Mouse (Mus musculus): ENCODE data around the gene Hnrnpab.
"Not testable (repeated sequence)": the region's sequence is repeated elsewhere in the genome, so short reads cannot be mapped to it uniquely, and the experiment has no call there.

The Hnrnpab gene

GRCm38 (mm10) chr11:51633721-51634120, 27.1 kb upstream of the Hnrnpab start:
- no peak for DNase-seq

- DNase-seq: peak; percentile 42 to 54
Measured at GRCm38 (mm10) chr11:51633200-51633599, 26.6 kb upstream of the Hnrnpab start.

GRCm38 (mm10) chr11:51632130-51632753, 25.6 kb upstream of the Hnrnpab start:
- DNase-seq: no peak

- DNase-seq: no peak
Measured at GRCm38 (mm10) chr11:51629651-51630314, 23.1 kb upstream of the Hnrnpab start.

GRCm38 (mm10) chr11:51627907-51628306, 21.3 kb upstream of the Hnrnpab start:
- no peak for DNase-seq

- DNase-seq: no peak
Measured at GRCm38 (mm10) chr11:51627425-51627824, 20.8 kb upstream of the Hnrnpab start.

- no peak for DNase-seq
Measured at GRCm38 (mm10) chr11:51625187-51625820, 18.7 kb upstream of the Hnrnpab start.

GRCm38 (mm10) chr11:51622971-51623491, 16.4 kb upstream of the Hnrnpab start:
- DNase-seq: no peak

- DNase-seq: no peak
Measured at GRCm38 (mm10) chr11:51621776-51622175, 15.1 kb upstream of the Hnrnpab start.

- no peak for DNase-seq
Measured at GRCm38 (mm10) chr11:51620084-51620483, 13.4 kb upstream of the Hnrnpab start.

- DNase-seq: peak; percentile 92 to 93
Measured at GRCm38 (mm10) chr11:51619409-51620060, 12.9 kb upstream of the Hnrnpab start, which contains the start of gene Nhp2. TSS of gene Nhp2 (plus strand) at chr11:51619735.

GRCm38 (mm10) chr11:51618894-51619408, 12.3 kb upstream of the Hnrnpab start:
- no peak for DNase-seq

GRCm38 (mm10) chr11:51617693-51618092, 11.0 kb upstream of the Hnrnpab start:
- peak; percentile 80 to 83 for DNase-seq

- DNase-seq: not testable (repeated sequence)
Measured at GRCm38 (mm10) chr11:51616113-51616512, 9.5 kb upstream of the Hnrnpab start.

GRCm38 (mm10) chr11:51615601-51616000, 9.0 kb upstream of the Hnrnpab start:
- peak; percentile 65 to 66 for DNase-seq

GRCm38 (mm10) chr11:51615129-51615528, 8.5 kb upstream of the Hnrnpab start:
- no peak for DNase-seq

GRCm38 (mm10) chr11:51614256-51614655, 7.6 kb upstream of the Hnrnpab start:
- DNase-seq: no peak

- not testable (repeated sequence) for DNase-seq
Measured at GRCm38 (mm10) chr11:51609940-51610339, 3.3 kb upstream of the Hnrnpab start.

GRCm38 (mm10) chr11:51609266-51609909, 2.7 kb upstream of the Hnrnpab start:
- no peak for DNase-seq

GRCm38 (mm10) chr11:51607096-51607738, 570 bp upstream of the Hnrnpab start:
- DNase-seq: no peak

GRCm38 (mm10) chr11:51605602-51606446, 823 bp downstream of the Hnrnpab start:
- peak; percentile 84 to 87 for DNase-seq

Measured in B cell, adult 2 months (primary cell).